Mouse (Mus musculus) ZHBTc4 (cell line): Measurements from ENCODE around the gene Stip1.
"Not testable (repeated sequence)": the region's sequence is repeated elsewhere in the genome, so short reads cannot be mapped to it uniquely, and the experiment has no call there.

ENCODE experiments used
- DNase-seq: peaks from one replicate; pipeline ENCODE4 v3.0.0-alpha.2; 2011; ENCODE audit warnings: low read depth, low spot score

Stip1 gene

GRCm38 (mm10) chr19:7064571-7064970 lies 24.8 kb upstream of the Stip1 start:
- DNase-seq = peak; percentile 89

GRCm38 (mm10) chr19:7062916-7063315 lies 23.1 kb upstream of the Stip1 start:
- DNase-seq = no peak

GRCm38 (mm10) chr19:7062110-7062509 lies 22.3 kb upstream of the Stip1 start:
- DNase-seq = no peak

- DNase-seq = no peak
Measured at GRCm38 (mm10) chr19:7058541-7058940, 18.8 kb upstream of the Stip1 start.

GRCm38 (mm10) chr19:7057722-7058207 lies 18.0 kb upstream of the Stip1 start:
- DNase-seq = peak; percentile 98

GRCm38 (mm10) chr19:7057126-7057721 lies 17.5 kb upstream of the Stip1 start:
- no peak for DNase-seq

GRCm38 (mm10) chr19:7056248-7057087 lies 16.7 kb upstream of the Stip1 start, which contains the start of gene Macrod1:
Macrod1 (plus strand) TSS chr19:7056810.
- DNase-seq = peak; percentile 94

- peak; percentile 55 for DNase-seq
Measured at GRCm38 (mm10) chr19:7055173-7055572, 15.4 kb upstream of the Stip1 start.

GRCm38 (mm10) chr19:7054772-7055171 lies 15.0 kb upstream of the Stip1 start:
- no peak for DNase-seq

GRCm38 (mm10) chr19:7053382-7053781 lies 13.6 kb upstream of the Stip1 start:
- DNase-seq = not testable (repeated sequence)

- DNase-seq = no peak
Measured at GRCm38 (mm10) chr19:7044706-7045105, 4.9 kb upstream of the Stip1 start.

GRCm38 (mm10) chr19:7044279-7044678 lies 4.5 kb upstream of the Stip1 start:
- no peak for DNase-seq

- no peak for DNase-seq
Measured at GRCm38 (mm10) chr19:7041171-7041570, 1.4 kb upstream of the Stip1 start.

- no peak for DNase-seq
Measured at GRCm38 (mm10) chr19:7040637-7041130, 917 bp upstream of the Stip1 start.

- peak; percentile 68 for DNase-seq
Measured at GRCm38 (mm10) chr19:7039088-7039720, 563 bp downstream of the Stip1 start.

GRCm38 (mm10) chr19:7034006-7034405 lies 5.8 kb downstream of the Stip1 start:
- peak; percentile 65 for DNase-seq

- DNase-seq = no peak
Measured at GRCm38 (mm10) chr19:7029531-7029930, 10.2 kb downstream of the Stip1 start.

- peak; percentile 83 for DNase-seq
Measured at GRCm38 (mm10) chr19:7020224-7020641, 19.5 kb downstream of the Stip1 start.

- DNase-seq = no peak
Measured at GRCm38 (mm10) chr19:7019191-7019590, 20.6 kb downstream of the Stip1 start, which contains the start of gene Fermt3. Fermt3 (minus strand) TSS chr19:7019469.

- DNase-seq = no peak
Measured at GRCm38 (mm10) chr19:7018546-7018945, 21.2 kb downstream of the Stip1 start.

- DNase-seq = no peak
Measured at GRCm38 (mm10) chr19:7017541-7018457, 22.0 kb downstream of the Stip1 start.
